Mouse (Mus musculus) bone marrow, adult 2 months (tissue): Measurements from ENCODE around the gene B3gnt2.

Experiments
- CTCF ChIP-seq: fragments of 200-500 bp; IDR thresholded peaks from 2 replicates; pipeline ENCODE4 v1.5.1; 2011; ENCODE audit warnings: low read length, control low read depth; ENCODE audit not compliant: control insufficient read depth, insufficient read depth
- POLR2A ChIP-seq: fragments of 200-500 bp; IDR thresholded peaks from 2 replicates; pipeline ENCODE4 v1.6.1; 2011; ENCODE audit warnings: low read depth, mild to moderate bottlenecking, control low read depth, low read length, borderline replicate concordance; ENCODE audit not compliant: control insufficient read depth

DNA sequence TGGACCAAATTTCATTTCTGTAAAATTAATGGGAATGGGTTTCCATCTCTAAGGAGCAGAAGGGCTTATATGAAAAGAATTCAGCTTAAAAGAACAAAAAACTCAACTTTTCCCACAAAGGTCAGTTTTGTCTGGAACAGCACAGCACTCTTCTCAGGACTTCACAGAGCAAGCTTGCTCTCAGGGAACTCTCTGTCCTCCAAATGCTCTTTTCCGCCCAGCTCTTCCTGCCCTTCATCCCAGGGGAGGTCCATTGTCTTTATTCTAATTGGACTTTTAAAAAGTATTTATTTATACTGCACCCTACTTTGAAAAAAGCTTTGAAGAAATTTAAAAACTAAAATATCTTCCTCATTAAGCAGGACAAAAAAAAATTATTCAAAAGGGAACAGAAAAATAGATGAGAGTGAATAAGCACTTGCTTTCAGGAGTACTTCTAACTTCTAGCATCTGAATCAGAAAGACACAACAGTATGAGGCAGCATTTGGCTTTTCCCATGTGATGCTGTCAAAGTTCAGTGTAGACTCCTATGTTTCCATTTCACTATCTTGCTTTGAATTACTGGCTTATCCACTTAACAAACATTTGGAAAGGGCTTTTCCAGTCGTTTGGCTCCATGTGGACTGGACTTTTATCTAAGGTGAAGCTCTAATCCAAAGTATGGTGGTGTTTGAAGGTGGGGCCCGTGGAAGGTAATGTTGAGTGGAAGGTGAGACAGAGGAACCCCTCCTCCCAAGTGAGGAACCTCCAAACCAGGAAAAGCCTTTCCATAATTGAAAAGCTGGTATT lies 19.8 kb upstream of the B3gnt2 start:
- no peak for TF ChIP-seq CTCF
- no peak for TF ChIP-seq POLR2A
